Mouse (Mus musculus): Measurements from ENCODE around the gene Olfr553. TPM values are rescaled to one million over a fixed set of nuclear protein-coding genes. Genes with fewer than 3 reads are reported as not detected.
"Not testable (repeated sequence)": the region's sequence is repeated elsewhere in the genome, so short reads cannot be mapped to it uniquely, and the experiment has no call there.

The Olfr553 gene
- polyA plus RNA-seq (2012; rRNA removed) = not detected in 2 replicates

DNA sequence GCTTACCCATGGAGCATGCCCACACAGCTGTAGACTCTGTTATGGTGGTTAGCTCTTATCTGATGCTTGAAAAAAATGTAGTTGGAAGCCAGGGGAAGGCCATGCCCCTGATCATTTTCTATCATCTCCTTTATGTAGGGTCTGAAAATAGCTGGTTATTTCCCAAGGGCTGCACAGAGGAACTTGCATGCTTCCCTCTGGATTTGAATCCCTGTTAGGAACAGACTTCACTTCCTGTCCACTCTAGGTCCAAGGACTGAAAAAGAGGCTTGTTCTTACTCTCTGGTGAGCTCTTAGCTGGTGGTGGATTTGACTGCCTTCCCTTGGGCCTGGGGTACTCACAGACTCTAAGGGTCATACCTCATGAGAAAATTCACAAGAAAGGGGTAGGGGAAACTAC is at the start of gene Olfr553:
Gene Olfr553 (minus strand): TSS at position 101 of the 400 bp plus-strand sequence.
- no peaks in the 10 kb centered on the region for H3K4me1 ChIP-seq (replicated peaks; ENCODE audit: control insufficient read depth, insufficient read depth, low read length)
- no peaks in the 10 kb centered on the region for H3K27me3 ChIP-seq (ENCODE audit: control insufficient read depth, insufficient read depth, low read length)
- TF ChIP-seq CTCF (IDR thresholded peaks at IDR 0.05; ENCODE audit: borderline replicate concordance, control insufficient read depth, extremely low read depth, insufficient read depth, low read length, poor library complexity) (no peak), POLR2A (IDR thresholded peaks at IDR 0.05; ENCODE audit: control insufficient read depth, extremely low read depth, insufficient read depth, low read length, poor library complexity) (no peak)
- no peak within 1 kb of the TSS for H3K27ac ChIP-seq (ENCODE audit: control insufficient read depth, insufficient read depth, low read length)
- no peak for DNase-seq
- H3K36me3 ChIP-seq (ENCODE audit: control insufficient read depth, insufficient read depth, low read length) = no peaks in the 10 kb centered on the region
- H3K4me3 ChIP-seq (ENCODE audit: control insufficient read depth, insufficient read depth, low read length) = no peak within 1 kb of the TSS

DNA sequence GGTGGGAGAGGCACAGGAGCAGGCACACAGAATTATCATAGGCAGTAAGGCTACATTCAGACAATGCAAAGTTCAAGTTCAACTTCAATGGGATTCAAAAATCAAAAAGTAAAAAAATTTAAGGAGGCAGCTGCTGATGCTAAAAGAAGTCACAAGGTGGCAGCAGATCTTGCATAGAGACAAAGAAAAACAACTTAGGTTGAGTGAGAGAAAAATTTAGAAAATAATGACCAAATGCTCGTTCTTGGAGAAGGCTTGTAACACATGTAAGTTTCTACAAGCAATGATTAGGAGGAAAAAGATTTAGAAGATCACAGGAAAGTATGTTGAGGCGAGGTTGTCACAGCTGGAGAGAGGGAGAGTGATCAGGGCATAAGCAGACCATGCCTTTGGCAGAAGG is 47.4 kb upstream of the Olfr553 start:
- DNase-seq = no peak

DNA sequence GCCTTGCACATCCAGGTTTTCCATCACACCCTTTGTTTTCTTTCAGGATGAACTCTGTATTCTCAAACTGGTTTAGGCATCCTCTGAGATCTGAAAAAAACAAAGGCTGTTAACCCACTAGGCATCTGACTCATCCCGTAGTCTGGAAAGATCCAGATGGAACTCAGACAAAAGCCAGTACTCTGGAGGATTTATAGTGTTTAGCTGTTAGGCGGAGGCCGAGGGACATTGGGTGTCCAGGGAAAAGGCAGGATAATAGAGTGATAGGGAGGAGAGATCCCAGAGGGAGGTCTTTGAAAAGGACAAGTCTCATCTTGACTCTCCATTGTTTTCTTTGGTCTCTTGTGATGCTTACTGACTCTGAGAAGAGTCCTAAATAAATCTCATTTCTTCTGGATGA is 46.6 kb upstream of the Olfr553 start, which contains the start of gene Olfr556:
Gene Olfr556 (plus strand): TSS at position 301 of the 400 bp plus-strand sequence.
- H3K27ac ChIP-seq (ENCODE audit: control insufficient read depth, insufficient read depth, low read length) = no peak within 1 kb of the TSS
- TF ChIP-seq CTCF (IDR thresholded peaks at IDR 0.05; ENCODE audit: borderline replicate concordance, control insufficient read depth, extremely low read depth, insufficient read depth, low read length, poor library complexity) (no peak), POLR2A (IDR thresholded peaks at IDR 0.05; ENCODE audit: control insufficient read depth, extremely low read depth, insufficient read depth, low read length, poor library complexity) (no peak)
- 93% methylated on average over 3 of the region's 3 CpGs for WGBS

More for the DNA sequence above, 47.4 kb upstream of the Olfr553 start:
- Histone ChIP-seq H3K27ac (ENCODE audit: control insufficient read depth, insufficient read depth, low read length) (no peak overlapping the region), H3K4me1 (replicated peaks; ENCODE audit: control insufficient read depth, insufficient read depth, low read length) (no peaks in the 10 kb centered on the region), H3K36me3 (ENCODE audit: control insufficient read depth, insufficient read depth, low read length) (no peaks in the 10 kb centered on the region), H3K27me3 (ENCODE audit: control insufficient read depth, insufficient read depth, low read length) (no peaks in the 10 kb centered on the region), H3K4me3 (ENCODE audit: control insufficient read depth, insufficient read depth, low read length) (no peak overlapping the region)
- WGBS = 31% methylated on average over 2 of the region's 2 CpGs
- TF ChIP-seq POLR2A (IDR thresholded peaks at IDR 0.05; ENCODE audit: control insufficient read depth, extremely low read depth, insufficient read depth, low read length, poor library complexity) = no peak
- TF ChIP-seq CTCF (IDR thresholded peaks at IDR 0.05; ENCODE audit: borderline replicate concordance, control insufficient read depth, extremely low read depth, insufficient read depth, low read length, poor library complexity) = no peak

DNA sequence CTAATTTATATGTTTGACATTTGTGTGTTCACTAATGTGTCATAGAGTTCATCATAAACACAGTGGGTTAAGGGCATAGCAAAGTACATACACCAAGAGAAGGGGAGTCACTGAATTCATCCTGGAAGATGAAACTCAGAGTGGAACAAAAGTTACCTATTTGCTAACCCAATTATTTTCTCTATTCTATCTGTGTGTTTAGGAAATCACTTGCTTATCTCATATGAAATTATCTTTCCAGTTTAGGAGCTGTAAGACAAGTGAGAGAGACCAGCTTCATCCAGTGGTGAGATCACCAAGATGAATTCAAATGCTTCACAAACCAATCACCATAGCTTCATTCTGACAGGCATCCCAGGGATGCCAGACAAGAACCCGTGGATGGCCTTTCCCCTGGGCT is 40.5 kb upstream of the Olfr553 start, which contains the start of gene Olfr555:
Gene Olfr555 (plus strand): TSS at position 301 of the 400 bp plus-strand sequence.
- WGBS = 80% methylated on average over 1 of the region's 1 CpGs
- DNase-seq = no peak
- no peak for TF ChIP-seq CTCF (IDR thresholded peaks at IDR 0.05; ENCODE audit: borderline replicate concordance, control insufficient read depth, extremely low read depth, insufficient read depth, low read length, poor library complexity)
- no peak for TF ChIP-seq POLR2A (IDR thresholded peaks at IDR 0.05; ENCODE audit: control insufficient read depth, extremely low read depth, insufficient read depth, low read length, poor library complexity)

More for the DNA sequence above, 46.6 kb upstream of the Olfr553 start, which contains the start of gene Olfr556:
- no peak for DNase-seq
- Histone ChIP-seq H3K4me3 (ENCODE audit: control insufficient read depth, insufficient read depth, low read length) (no peak within 1 kb of the TSS), H3K4me1 (replicated peaks; ENCODE audit: control insufficient read depth, insufficient read depth, low read length) (no peaks in the 10 kb centered on the region), H3K36me3 (ENCODE audit: control insufficient read depth, insufficient read depth, low read length) (no peaks in the 10 kb centered on the region), H3K27me3 (ENCODE audit: control insufficient read depth, insufficient read depth, low read length) (no peaks in the 10 kb centered on the region)

DNA sequence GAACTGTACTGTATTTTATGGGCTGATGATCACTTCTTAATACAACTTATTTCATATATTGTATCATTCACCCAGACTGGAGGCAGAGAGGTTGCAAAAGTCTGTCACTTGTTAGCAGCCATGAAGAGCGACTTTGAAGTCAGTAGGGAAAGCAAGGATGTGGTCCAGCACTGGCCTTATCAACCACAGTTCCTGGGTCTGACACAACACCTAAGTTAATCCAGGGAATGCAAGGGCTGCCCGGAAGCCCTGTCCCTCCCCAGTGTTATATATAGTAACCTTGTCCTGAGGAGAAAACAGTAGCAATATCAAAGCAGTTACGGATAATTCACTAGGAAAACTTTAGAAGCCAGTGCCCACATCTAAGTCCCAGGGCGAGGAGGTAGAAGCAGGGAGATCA is 26.9 kb upstream of the Olfr553 start:
- H3K27ac ChIP-seq (ENCODE audit: control insufficient read depth, insufficient read depth, low read length); H3K4me3 ChIP-seq (ENCODE audit: control insufficient read depth, insufficient read depth, low read length); H3K36me3 ChIP-seq (ENCODE audit: control insufficient read depth, insufficient read depth, low read length); H3K4me1 ChIP-seq (replicated peaks; ENCODE audit: control insufficient read depth, insufficient read depth, low read length); H3K27me3 ChIP-seq (ENCODE audit: control insufficient read depth, insufficient read depth, low read length); DNase-seq: not testable (repeated sequence)
- WGBS = 90% methylated on average over 4 of the region's 4 CpGs

More for the DNA sequence above, 40.5 kb upstream of the Olfr553 start, which contains the start of gene Olfr555:
- Histone ChIP-seq H3K36me3 (ENCODE audit: control insufficient read depth, insufficient read depth, low read length) (no peaks in the 10 kb centered on the region), H3K27me3 (ENCODE audit: control insufficient read depth, insufficient read depth, low read length) (no peaks in the 10 kb centered on the region), H3K4me3 (ENCODE audit: control insufficient read depth, insufficient read depth, low read length) (no peak within 1 kb of the TSS), H3K4me1 (replicated peaks; ENCODE audit: control insufficient read depth, insufficient read depth, low read length) (no peaks in the 10 kb centered on the region), H3K27ac (ENCODE audit: control insufficient read depth, insufficient read depth, low read length) (no peak within 1 kb of the TSS)

DNA sequence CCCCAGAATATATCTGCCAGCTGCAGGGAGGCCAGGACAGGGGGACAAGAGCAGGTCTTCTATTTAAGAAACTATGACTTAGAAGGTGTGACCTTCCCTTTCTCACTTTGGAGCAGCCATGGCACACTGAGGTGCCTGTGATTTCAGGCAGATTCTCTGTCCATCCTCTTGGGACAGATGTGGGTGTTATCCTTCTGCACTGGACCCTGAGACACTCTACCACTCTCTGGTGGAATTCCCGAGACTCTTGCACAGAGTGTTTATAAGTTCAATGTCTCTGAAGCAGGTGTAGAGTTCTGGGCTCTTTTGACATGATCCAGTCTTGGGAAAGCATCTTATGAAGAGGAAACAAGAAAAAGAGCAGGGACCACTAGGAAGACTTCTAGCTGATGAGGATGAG is 20.1 kb upstream of the Olfr553 start, which contains the start of gene Olfr554:
Gene Olfr554 (plus strand): TSS at position 301 of the 400 bp plus-strand sequence.
- no peaks in the 10 kb centered on the region for H3K4me1 ChIP-seq (replicated peaks; ENCODE audit: control insufficient read depth, insufficient read depth, low read length)
- no peak within 1 kb of the TSS for H3K27ac ChIP-seq (ENCODE audit: control insufficient read depth, insufficient read depth, low read length)
- TF ChIP-seq CTCF (IDR thresholded peaks at IDR 0.05; ENCODE audit: borderline replicate concordance, control insufficient read depth, extremely low read depth, insufficient read depth, low read length, poor library complexity) (no peak), POLR2A (IDR thresholded peaks at IDR 0.05; ENCODE audit: control insufficient read depth, extremely low read depth, insufficient read depth, low read length, poor library complexity) (no peak)
- no peak within 1 kb of the TSS for H3K4me3 ChIP-seq (ENCODE audit: control insufficient read depth, insufficient read depth, low read length)
- H3K36me3 ChIP-seq (ENCODE audit: control insufficient read depth, insufficient read depth, low read length) = no peaks in the 10 kb centered on the region
- 86% methylated on average over 1 of the region's 1 CpGs for WGBS
- no peaks in the 10 kb centered on the region for H3K27me3 ChIP-seq (ENCODE audit: control insufficient read depth, insufficient read depth, low read length)
- DNase-seq = no peak

DNA sequence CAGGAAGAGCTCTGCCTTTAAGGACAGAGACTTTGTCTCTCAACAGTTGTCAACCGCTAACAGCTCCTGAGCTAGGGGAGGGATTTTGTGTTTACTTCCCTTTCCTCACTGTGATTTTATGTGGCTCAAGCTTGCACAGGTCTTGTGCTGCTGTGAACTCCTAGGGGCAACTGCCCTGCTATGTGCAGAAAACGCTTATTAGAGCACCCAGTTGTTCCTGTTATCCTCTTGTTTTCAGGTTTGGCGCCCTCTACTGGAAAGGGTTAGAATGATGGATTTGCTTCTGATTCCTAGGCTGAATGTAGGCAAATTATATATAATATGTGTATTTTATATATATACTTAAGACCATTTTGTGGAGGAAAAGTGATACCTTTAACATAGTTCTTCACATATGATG is 18.6 kb upstream of the Olfr553 start:
- Histone ChIP-seq H3K27me3 (ENCODE audit: control insufficient read depth, insufficient read depth, low read length) (no peaks in the 10 kb centered on the region), H3K36me3 (ENCODE audit: control insufficient read depth, insufficient read depth, low read length) (no peaks in the 10 kb centered on the region), H3K4me1 (replicated peaks; ENCODE audit: control insufficient read depth, insufficient read depth, low read length) (no peaks in the 10 kb centered on the region), H3K4me3 (ENCODE audit: control insufficient read depth, insufficient read depth, low read length) (no peak overlapping the region), H3K27ac (ENCODE audit: control insufficient read depth, insufficient read depth, low read length) (no peak overlapping the region)
- peak; percentile 53 for DNase-seq
- TF ChIP-seq CTCF (IDR thresholded peaks at IDR 0.05; ENCODE audit: borderline replicate concordance, control insufficient read depth, extremely low read depth, insufficient read depth, low read length, poor library complexity) = no peak
- no peak for TF ChIP-seq POLR2A (IDR thresholded peaks at IDR 0.05; ENCODE audit: control insufficient read depth, extremely low read depth, insufficient read depth, low read length, poor library complexity)
- WGBS = 14% methylated on average over 3 of the region's 3 CpGs

DNA sequence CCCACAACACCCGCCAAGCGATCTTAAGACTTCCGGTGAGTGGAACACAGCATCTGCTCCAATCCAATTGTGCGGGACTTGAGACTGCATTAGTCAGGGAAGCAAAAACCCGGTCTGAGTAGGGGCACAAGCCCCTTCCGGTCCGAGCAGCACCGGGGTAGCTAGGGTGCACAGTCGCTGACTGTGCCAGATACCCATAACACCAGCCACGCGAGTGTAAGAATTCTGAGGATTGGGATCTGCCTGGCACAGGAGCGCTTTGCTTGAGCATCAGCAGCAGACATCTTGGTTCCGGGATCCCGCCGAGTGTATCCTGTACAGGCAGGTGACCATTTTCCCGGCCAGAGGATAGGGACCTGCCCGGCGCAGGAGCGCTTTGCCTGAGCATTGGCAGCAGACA is 2.4 kb upstream of the Olfr553 start:
- not testable (repeated sequence) for H3K4me1 ChIP-seq (replicated peaks; ENCODE audit: control insufficient read depth, insufficient read depth, low read length); H3K36me3 ChIP-seq (ENCODE audit: control insufficient read depth, insufficient read depth, low read length); H3K4me3 ChIP-seq (ENCODE audit: control insufficient read depth, insufficient read depth, low read length); DNase-seq; H3K27me3 ChIP-seq (ENCODE audit: control insufficient read depth, insufficient read depth, low read length); H3K27ac ChIP-seq (ENCODE audit: control insufficient read depth, insufficient read depth, low read length)
- 92% methylated on average over 19 of the region's 19 CpGs for WGBS

Data from thymus, adult 2 months (tissue).